Mouse (Mus musculus): Measurements from ENCODE around the gene Dgki. TPM values are rescaled to one million over a fixed set of nuclear protein-coding genes. Genes with fewer than 3 reads are reported as not detected.

Dgki gene
- total and polyA plus RNA-seq, 3 experiments: not detected

GRCm38 (mm10) chr6:37171149-37171832, 128.7 kb downstream of the Dgki start:
- TF ChIP-seq KAT2A (conservative IDR thresholded peaks at IDR 0.05; ENCODE audit: low read depth, low read length) (no peak), UBTF (IDR thresholded peaks at IDR 0.05; ENCODE audit: borderline replicate concordance, insufficient read depth, low read depth, low read length) (no peak), BHLHE40 (IDR thresholded peaks at IDR 0.05; ENCODE audit: borderline replicate concordance, low read depth, low read length) (no peak), SIN3A (IDR thresholded peaks at IDR 0.05; ENCODE audit: low read length) (no peak), MAX (IDR thresholded peaks at IDR 0.05; ENCODE audit: low read length) (no peak), JUND (IDR thresholded peaks at IDR 0.05; ENCODE audit: low read depth, low read length) (no peak), CHD1 (IDR thresholded peaks at IDR 0.05; ENCODE audit: low read depth, low read length) (no peak), USF1 (IDR thresholded peaks at IDR 0.05; ENCODE audit: low read depth, low read length) (no peak), MYB (IDR thresholded peaks at IDR 0.05; ENCODE audit: low read depth, low read length) (no peak), ELF1 (IDR thresholded peaks at IDR 0.05; ENCODE audit: low read depth, low read length) (no peak), MYC (IDR thresholded peaks at IDR 0.05; ENCODE audit: low read depth, low read length) (no peak), EP300 (IDR thresholded peaks at IDR 0.05; ENCODE audit: low read depth in 1 of 2, low read length in 2 of 2) (no peak), CTCF (IDR thresholded peaks at IDR 0.05 in 2 of 3, conservative IDR thresholded peaks at IDR 0.05 in 1 of 3; ENCODE audit: control insufficient read depth in 1 of 3, insufficient read depth in 1 of 3, low read depth in 2 of 3, low read length in 3 of 3, poor library complexity in 1 of 3, severe bottlenecking in 1 of 3) (no peak), USF2 (IDR thresholded peaks at IDR 0.05; ENCODE audit: borderline replicate concordance in 1 of 2, insufficient read depth in 1 of 2, low read depth in 1 of 2, low read length in 2 of 2) (no peak)
- no peaks in the 10 kb centered on the region for H3K9me3 ChIP-seq (replicated peaks; ENCODE audit: insufficient read depth, low read length)
- DNase-seq (ENCODE audit: low read depth, low spot score): no peak
- no peak overlapping the region for H3K4me3 ChIP-seq (ENCODE audit: control insufficient read depth in 1 of 2, insufficient read depth in 1 of 2, low read depth in 2 of 2, low read length in 2 of 2)
- no peak overlapping the region for H3K9ac ChIP-seq (ENCODE audit: control insufficient read depth, low read depth, low read length, poor library complexity, severe bottlenecking)
- H3K27ac ChIP-seq (ENCODE audit: control insufficient read depth, low read depth, low read length): no peak overlapping the region
- no peaks in the 10 kb centered on the region for H3K27me3 ChIP-seq (ENCODE audit: control insufficient read depth in 1 of 2, insufficient read depth in 2 of 2, low read length in 2 of 2)
- no peaks in the 10 kb centered on the region for H3K4me1 ChIP-seq (ENCODE audit: control insufficient read depth in 1 of 2, insufficient read depth in 2 of 2, low read length in 2 of 2)
- H3K36me3 ChIP-seq (ENCODE audit: control insufficient read depth in 1 of 2, insufficient read depth in 2 of 2, low read length in 2 of 2): no peaks in the 10 kb centered on the region
- H3K79me2 ChIP-seq (ENCODE audit: control insufficient read depth, insufficient read depth, low read length, poor library complexity): no peaks in the 10 kb centered on the region

GRCm38 (mm10) chr6:37158880-37159279, 141.1 kb downstream of the Dgki start:
- Histone ChIP-seq H3K4me3 (ENCODE audit: control insufficient read depth in 1 of 2, insufficient read depth in 1 of 2, low read depth in 2 of 2, low read length in 2 of 2) (no peak overlapping the region), H3K4me1 (ENCODE audit: control insufficient read depth in 1 of 2, insufficient read depth in 2 of 2, low read length in 2 of 2) (no peaks in the 10 kb centered on the region), H3K27me3 (ENCODE audit: control insufficient read depth in 1 of 2, insufficient read depth in 2 of 2, low read length in 2 of 2) (no peaks in the 10 kb centered on the region), H3K36me3 (ENCODE audit: control insufficient read depth in 1 of 2, insufficient read depth in 2 of 2, low read length in 2 of 2) (no peaks in the 10 kb centered on the region), H3K9me3 (replicated peaks; ENCODE audit: insufficient read depth, low read length) (no peaks in the 10 kb centered on the region), H3K27ac (ENCODE audit: control insufficient read depth, low read depth, low read length) (no peak overlapping the region), H3K79me2 (ENCODE audit: control insufficient read depth, insufficient read depth, low read length, poor library complexity) (no peaks in the 10 kb centered on the region), H3K9ac (ENCODE audit: control insufficient read depth, low read depth, low read length, poor library complexity, severe bottlenecking) (no peak overlapping the region)
- DNase-seq (ENCODE audit: low read depth, low spot score): no peak
- TF ChIP-seq POLR2AphosphoS5 (IDR thresholded peaks at IDR 0.05; ENCODE audit: borderline replicate concordance, low read depth, low read length): no peak
- TF ChIP-seq POLR2A (IDR thresholded peaks at IDR 0.05; ENCODE audit: control insufficient read depth in 1 of 2, insufficient read depth in 1 of 2, low read depth in 1 of 2, low read length in 2 of 2, poor library complexity in 1 of 2): no peak
- TF ChIP-seq SMC3 (IDR thresholded peaks at IDR 0.05; ENCODE audit: low read depth, low read length): no peak
- no peak for TF ChIP-seq POLR2AphosphoS2 (IDR thresholded peaks at IDR 0.05; ENCODE audit: low read length)
- TF ChIP-seq MYB (IDR thresholded peaks at IDR 0.05; ENCODE audit: low read depth, low read length): no peak
- no peak for TF ChIP-seq TAL1 (IDR thresholded peaks at IDR 0.05; ENCODE audit: low read length)
- TF ChIP-seq NELFE (IDR thresholded peaks at IDR 0.05; ENCODE audit: low read depth, low read length): no peak
